ENCODE assay signal across 11 mouse cellular contexts in the genomic region with DNA sequence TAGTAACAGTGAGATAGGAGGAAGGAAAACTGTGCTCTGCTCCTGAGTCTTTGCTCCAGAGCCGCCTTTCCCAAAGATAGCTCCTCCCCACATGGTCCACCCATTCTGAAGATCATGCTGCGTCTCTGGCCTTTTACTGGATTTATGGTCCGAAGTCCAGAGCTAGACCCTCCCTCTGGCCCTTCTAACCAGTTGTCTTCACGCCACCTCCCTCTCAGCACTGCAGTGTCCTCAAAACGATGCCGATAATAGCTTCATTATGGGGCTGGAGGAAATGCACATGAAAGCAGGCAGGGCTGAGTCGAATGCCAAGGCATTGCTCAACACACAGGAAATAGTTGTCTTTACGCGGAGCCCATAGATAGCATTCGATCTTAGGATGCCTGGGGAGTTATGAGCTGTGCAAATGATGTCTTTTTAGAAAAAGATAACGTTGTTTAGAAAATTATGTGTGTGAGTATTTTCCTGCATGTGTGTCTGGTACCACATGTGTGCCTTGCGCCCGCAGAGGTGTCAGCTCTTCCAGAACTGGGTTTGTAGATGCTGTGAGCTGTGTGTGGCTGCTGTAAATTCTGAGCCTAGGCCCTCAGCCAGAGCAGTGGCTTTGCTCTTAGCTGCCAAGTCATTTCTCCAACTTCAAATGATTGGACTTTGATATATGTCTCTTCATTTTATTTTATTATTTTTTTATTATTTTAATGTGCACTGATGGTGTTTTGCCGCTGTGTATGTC. TPM values are rescaled to one million over a fixed set of nuclear protein-coding genes. Genes with fewer than 3 reads are reported as not detected.
DNase-seq lines count a peak whose midpoint lies in the region; ATAC-seq and TF ChIP-seq lines count a peak whose summit lies in the region.
"Had no signal": no experiment of that assay in that cellular context is flagged by ENCODE, and none has a peak within 500 bp of the region (broad histone marks: within the 10 kb centered on the region; RNA-seq: fewer than 3 reads in every experiment).

No protein-coding gene starts in this region.

- no peaks in the 10 kb centered on the region for H3K4me1 ChIP-seq in midbrain, embryonic 15.5 days
- H3K4me1 ChIP-seq: forebrain, embryonic 13.5 days; midbrain, embryonic 13.5 days had no signal

- H3K9ac ChIP-seq in midbrain, embryonic 15.5 days = no peak overlapping the region
- H3K9ac ChIP-seq: forebrain, embryonic 13.5 days; midbrain, embryonic 13.5 days had no signal

- 86% methylated on average over 14 of the region's 14 CpGs for WGBS in midbrain, embryonic 15.5 days

- DNase-seq in gastrocnemius, adult 2 months = peak; percentile 31
- no peak for DNase-seq in gastrocnemius, postnatal 10 days
- peak; percentile 14 to 38 for DNase-seq in kidney, adult 8-10 months
- DNase-seq in frontal cortex, postnatal 25 days (ENCODE audit: low spot score in 2 of 2) = no peak
- DNase-seq in thymus, postnatal 4 days = no peak
- DNase-seq: spleen, adult 18-20 months had no signal

- peak overlapping the region; percentile 0; the same call in 1 of the 2 replicates for H3K4me3 ChIP-seq in gastrocnemius, adult 2 months
- H3K4me3 ChIP-seq in midbrain, embryonic 15.5 days = no peak overlapping the region
- H3K4me3 ChIP-seq: forebrain, embryonic 13.5 days; midbrain, embryonic 13.5 days had no signal

- intact Hi-C loops in gastrocnemius, adult 2 months (cut with DNase I) = no loop called here

- no peaks in the 10 kb centered on the region for H3K9me3 ChIP-seq in midbrain, embryonic 15.5 days
- H3K9me3 ChIP-seq: forebrain, embryonic 13.5 days; midbrain, embryonic 13.5 days had no signal

- peak; percentile 81 for ATAC-seq in granulocyte monocyte progenitor cell, adult 5-6 weeks (replicated peaks; ENCODE audit: poor library complexity, severe bottlenecking)
- peak; percentile 70 for ATAC-seq in megakaryocyte progenitor cell, adult 5-6 weeks (replicated peaks; ENCODE audit: poor library complexity)
- ATAC-seq in midbrain, embryonic 15.5 days (replicated peaks) = no peak
- ATAC-seq: forebrain, embryonic 13.5 days; midbrain, embryonic 13.5 days had no signal

- H3K36me3 ChIP-seq in midbrain, embryonic 15.5 days (replicated peaks) = no peaks in the 10 kb centered on the region
- H3K36me3 ChIP-seq: midbrain, embryonic 13.5 days had no signal

- H3K27ac ChIP-seq in gastrocnemius, adult 2 months = peak overlapping the region; percentile 29; the same call in 1 of the 2 replicates
- H3K27ac ChIP-seq in midbrain, embryonic 15.5 days = no peak overlapping the region
- H3K27ac ChIP-seq: forebrain, embryonic 13.5 days; midbrain, embryonic 13.5 days had no signal

- H3K4me2 ChIP-seq in midbrain, embryonic 15.5 days = no peak overlapping the region
- H3K4me2 ChIP-seq: forebrain, embryonic 13.5 days; midbrain, embryonic 13.5 days had no signal

- no peak for TF ChIP-seq CTCF in gastrocnemius, adult 2 months (IDR thresholded peaks at IDR 0.05)

- no peaks in the 10 kb centered on the region for H3K27me3 ChIP-seq in midbrain, embryonic 15.5 days (replicated peaks)
- H3K27me3 ChIP-seq: forebrain, embryonic 13.5 days; midbrain, embryonic 13.5 days had no signal

RNA-seq across cellular contexts. Expression of a gene that starts 46.6 kb away (rescaled TPM):
- under 1 TPM in 1 of 2 experiments, not detected in 1; 0.08 TPM for total RNA-seq in gastrocnemius, adult 2 months (2021)
- 1 to 10 TPM; 1.1 to 2.9 TPM for total RNA-seq in gastrocnemius, postnatal 10 days (2021)
- total RNA-seq in granulocyte monocyte progenitor cell, adult 5-6 weeks (2014; fragmentation: Nextera tagmentation) = 0.30 TPM in 1 of 2 replicates, not detected in the other
- 0.13 and 0.41 TPM in 2 replicates for total RNA-seq in granulocyte monocyte progenitor cell, adult 5-6 weeks (2017)
- total RNA-seq in megakaryocyte progenitor cell, adult 5-6 weeks (2015) = 0.20 and 0.94 TPM in 2 replicates
- total RNA-seq in megakaryocyte progenitor cell, adult 5-6 weeks (2017) = 0.20 and 0.21 TPM in 2 replicates
- 0.15 TPM in 1 of 2 replicates, not detected in the other for polyA plus RNA-seq in midbrain, embryonic 15.5 days (2015; fragmentation: Nextera tagmentation; extraction: Ambion mirVana)
- polyA plus RNA-seq: forebrain, embryonic 13.5 days; midbrain, embryonic 13.5 days had no signal

RNA-seq across cellular contexts. Expression of a gene that starts 56.2 kb away (rescaled TPM):
- 1 to 10 TPM; 1.9 to 3.9 TPM for total RNA-seq in gastrocnemius, adult 2 months (2021)
- 10 to 100 TPM in 1 of 2 experiments, 1 to 10 TPM in 1; 6.6 to 10.7 TPM for total RNA-seq in gastrocnemius, postnatal 10 days (2021)
- total RNA-seq in granulocyte monocyte progenitor cell, adult 5-6 weeks (2014; fragmentation: Nextera tagmentation) = not detected in 2 replicates
- not detected in 2 replicates for total RNA-seq in granulocyte monocyte progenitor cell, adult 5-6 weeks (2017)
- not detected in 2 replicates for total RNA-seq in megakaryocyte progenitor cell, adult 5-6 weeks (2015)
- not detected in 2 replicates for total RNA-seq in megakaryocyte progenitor cell, adult 5-6 weeks (2017)
- polyA plus RNA-seq in midbrain, embryonic 15.5 days (2015; fragmentation: Nextera tagmentation; extraction: Ambion mirVana) = not detected in 2 replicates
- polyA plus RNA-seq: forebrain, embryonic 13.5 days; midbrain, embryonic 13.5 days had no signal

Comparison
In these comparisons a context has a peak if more than half of its experiments do, and no peak if none do; other contexts are left out.
1. DNase-seq: peak in gastrocnemius, adult 2 months (single experiment) and kidney, adult 8-10 months (2 of 2); none in gastrocnemius, postnatal 10 days (single experiment), frontal cortex, postnatal 25 days (0 of 2) and thymus, postnatal 4 days (single experiment).